Mouse (Mus musculus) lung, embryonic 14.5 days (tissue): ENCODE data around the gene Hs3st6. TPM values are rescaled to one million over a fixed set of nuclear protein-coding genes. Genes with fewer than 3 reads are reported as not detected.

ENCODE experiments used
- ATAC-seq: fragments of 200-750 bp; cut with Nextera tagmentation; 2 replicates; pipeline ENCODE4 v1.8.0; 2017; ENCODE audit warnings: mild to moderate bottlenecking, moderate TSS enrichment, moderate library complexity; ENCODE audit not compliant: insufficient read depth
- DNase-seq: peaks from one replicate; pipeline ENCODE4 v3.0.0-alpha.2; 2015
- H3K27ac ChIP-seq: fragments of 300-500 bp; sonication (generic); 2 replicates; pipeline ENCODE4 v1.5.1; 2014; ENCODE audit warnings: low read depth, mild to moderate bottlenecking, moderate library complexity
- H3K27me3 ChIP-seq: fragments of 300-500 bp; sonication (generic); 2 replicates; pipeline ENCODE4 v1.6.1; 2014; ENCODE audit warnings: low read length, control low read depth; ENCODE audit not compliant: insufficient read depth
- H3K36me3 ChIP-seq: fragments of 300-500 bp; sonication (generic); 2 replicates; pipeline ENCODE4 v1.6.1; 2014; ENCODE audit warnings: control low read depth; ENCODE audit not compliant: insufficient read depth
- H3K4me1 ChIP-seq: fragments of 300-500 bp; sonication (generic); 2 replicates; pipeline ENCODE4 v1.6.1; 2014; ENCODE audit warnings: antibody characterized with exemption, control low read depth; ENCODE audit not compliant: insufficient read depth
- H3K4me2 ChIP-seq: fragments of 300-500 bp; sonication (generic); 2 replicates; pipeline ENCODE4 v1.6.1; 2014; ENCODE audit warnings: mild to moderate bottlenecking
- H3K4me3 ChIP-seq: fragments of 300-500 bp; sonication (generic); 2 replicates; pipeline ENCODE4 v1.5.1; 2014; ENCODE audit warnings: low read depth, low read length
- H3K9ac ChIP-seq: fragments of 300-500 bp; sonication (generic); 2 replicates; pipeline ENCODE4 v1.6.1; 2014
- H3K9me3 ChIP-seq: fragments of 300-500 bp; sonication (generic); 2 replicates; pipeline ENCODE4 v1.6.1; 2016; ENCODE audit warnings: low read depth, low read length, control low read depth
- CTCF ChIP-seq: IDR thresholded peaks from 2 replicates; pipeline ENCODE4 v1.5.1; 2016; ENCODE audit warnings: antibody characterized with exemption, low read depth
- whole genome bisulfite sequencing: fragments of 180-500 bp; shearing (Covaris S2); extraction: QIAGEN DNeasy Blood & Tissue Kit; methylation state at CpG from one replicate; pipeline ENCODE4 v1.1.7; 2014; 5-methylcytosine and 5-hydroxymethylcytosine counted together
- polyA plus RNA-seq: library from polyadenylated mRNA; unstranded; fragments of >200 nt; fragmentation: Nextera tagmentation; extraction: Ambion mirVana; gene quantifications from 2 replicates; pipeline ENCODE4 v1.2.1, GENCODE M21; 2014

Hs3st6 gene
- 2.9 and 3.3 TPM in 2 replicates for polyA plus RNA-seq

DNA sequence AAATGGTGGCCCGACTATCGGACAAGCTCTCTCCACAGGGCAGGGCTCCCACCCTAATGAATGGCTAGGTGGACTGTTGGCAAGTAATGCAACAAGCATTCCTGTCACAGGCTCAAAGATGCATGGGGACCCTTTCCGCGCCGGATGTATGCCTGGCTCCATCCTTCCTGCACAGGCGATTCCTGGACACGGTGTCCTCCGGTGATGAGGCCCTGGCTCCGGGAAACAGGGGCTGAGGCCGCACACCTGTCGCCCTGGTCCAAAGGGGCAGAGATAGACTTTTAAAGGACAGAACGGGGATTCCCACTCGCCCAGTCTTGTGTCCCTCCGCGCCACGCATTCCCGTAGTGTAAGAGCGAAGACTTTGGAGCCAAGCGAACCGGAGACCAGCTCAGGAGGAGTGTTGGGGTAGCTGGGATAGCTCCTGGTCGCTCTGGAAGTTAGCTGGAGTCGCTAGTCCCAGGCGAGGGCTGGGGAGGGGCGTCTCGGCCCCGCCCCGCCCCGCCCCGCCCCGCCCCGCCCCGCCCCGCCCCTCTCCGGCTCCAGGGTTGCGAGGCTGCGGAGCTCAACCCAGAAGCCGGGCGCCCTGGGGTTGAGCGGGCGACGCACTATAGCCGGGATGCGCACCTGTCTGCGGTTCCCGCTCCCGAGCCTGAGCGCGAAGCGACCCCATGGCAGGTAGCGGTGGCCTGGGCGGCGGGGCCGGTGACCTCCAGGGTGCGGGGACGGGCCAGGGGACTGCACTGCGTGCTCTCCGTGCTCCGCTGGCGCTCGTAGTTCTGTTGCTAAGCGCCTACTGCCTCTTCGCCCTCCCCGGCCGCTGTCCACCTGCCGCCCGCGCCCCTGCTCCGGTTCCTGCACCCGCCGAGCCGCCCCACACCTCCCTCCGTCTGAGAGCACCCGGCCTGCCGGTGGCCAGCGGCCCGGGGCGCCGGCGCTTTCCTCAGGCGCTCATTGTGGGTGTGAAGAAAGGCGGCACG, at the start of gene Hs3st6:
Gene Hs3st6 (plus strand): TSS at position 574 of the 980 bp plus-strand sequence.
- peak; percentile 60 for DNase-seq
- H3K9me3 ChIP-seq, result no peaks in the 10 kb centered on the region
- peaks cover 56% of the 10 kb centered on the region for H3K27me3 ChIP-seq
- no peak within 1 kb of the TSS for H3K27ac ChIP-seq
- peak within 1 kb of the TSS; percentile 29; the same call in 1 of the 2 replicates for H3K9ac ChIP-seq
- no peaks in the 10 kb centered on the region for H3K36me3 ChIP-seq
- under 1% methylated on average over 79 of the region's 82 CpGs for WGBS
- peak; percentile 90 for ATAC-seq
- H3K4me3 ChIP-seq, result peak within 1 kb of the TSS; percentile 52
- peak within 1 kb of the TSS; percentile 96 for H3K4me2 ChIP-seq
- H3K4me1 ChIP-seq, result 0 out of 2 replicates have a peak, but pooled peaks cover 3% of the 10 kb centered on the region
- no peak for TF ChIP-seq CTCF

DNA sequence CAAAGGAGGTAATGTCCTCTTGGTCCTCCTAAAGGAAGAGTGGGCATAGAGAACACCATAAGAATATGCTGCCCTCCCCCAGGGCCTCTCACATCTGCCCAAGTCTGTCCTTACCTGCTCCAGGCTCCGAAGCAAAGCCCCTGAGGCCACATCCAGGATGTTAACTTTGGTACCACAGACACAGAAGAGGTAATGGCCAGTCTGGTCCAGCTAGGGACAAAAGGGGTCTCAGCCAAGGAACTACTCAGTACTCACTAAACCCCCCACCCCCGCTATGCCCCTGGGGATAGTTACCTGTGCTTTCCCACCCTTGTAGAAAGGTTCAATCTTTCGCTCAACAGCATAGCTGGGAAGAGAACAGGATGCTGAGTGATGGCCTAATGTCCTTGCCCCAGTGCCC, 47.0 kb upstream of the Hs3st6 start:
- H3K4me1 ChIP-seq, result no peaks in the 10 kb centered on the region
- ATAC-seq, result no peak
- peaks cover 42% of the 10 kb centered on the region for H3K36me3 ChIP-seq
- no peaks in the 10 kb centered on the region for H3K9me3 ChIP-seq
- H3K27ac ChIP-seq, result no peak overlapping the region
- 94% methylated on average over 3 of the region's 3 CpGs for WGBS
- 0 out of 2 replicates have a peak overlapping the region, but pooled peaks have one; percentile 81 for H3K4me3 ChIP-seq
- no peak for TF ChIP-seq CTCF
- DNase-seq, result no peak
- H3K27me3 ChIP-seq, result no peaks in the 10 kb centered on the region
- no peak overlapping the region for H3K9ac ChIP-seq
- H3K4me2 ChIP-seq, result peak overlapping the region; percentile 63

DNA sequence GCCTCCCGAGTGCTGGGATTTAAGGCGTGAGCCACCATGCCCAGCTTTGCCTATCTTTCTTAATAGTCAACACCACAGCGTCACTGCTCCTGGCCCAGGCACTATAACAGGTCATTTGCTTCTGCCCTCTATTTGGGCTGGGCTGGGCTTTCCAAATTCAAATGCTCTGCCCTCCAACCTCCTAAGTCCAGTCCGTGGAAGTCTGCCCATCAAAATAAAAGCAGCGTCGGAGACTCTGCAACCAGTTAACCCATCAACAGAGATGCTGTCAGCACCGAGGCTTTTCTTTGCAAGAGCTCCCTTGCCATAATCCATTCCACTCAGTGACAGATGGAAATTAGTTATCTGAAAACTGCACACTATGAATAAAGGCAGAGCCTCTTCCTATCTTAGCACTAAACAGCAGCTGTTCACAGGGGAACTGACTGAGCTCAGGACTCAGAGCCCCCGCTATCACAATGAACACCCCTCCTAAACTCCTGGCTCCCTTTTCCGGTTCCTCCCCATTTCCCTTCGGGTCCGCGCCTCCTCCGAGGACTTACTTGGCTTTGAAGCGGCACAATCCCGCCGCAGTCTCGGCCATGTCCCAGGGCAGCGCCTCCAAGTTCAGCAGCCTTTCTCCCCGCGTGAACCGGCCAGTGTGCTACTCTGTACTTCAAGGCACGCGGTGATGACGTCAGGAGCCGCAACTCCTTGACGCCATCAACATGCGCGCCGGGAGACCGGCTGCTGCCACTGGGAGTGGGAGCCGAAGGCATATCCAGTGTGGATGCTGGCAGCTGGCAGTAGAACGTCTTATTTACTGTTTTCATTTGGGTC, 45.6 kb upstream of the Hs3st6 start, which contains the start of gene Tbl3:
Gene Tbl3 (minus strand): TSS at position 679 of the 819 bp plus-strand sequence.
- TF ChIP-seq CTCF, result no peak
- Histone ChIP-seq H3K27me3 (no peaks in the 10 kb centered on the region), H3K4me2 (peak within 1 kb of the TSS; percentile 63), H3K4me1 (no peaks in the 10 kb centered on the region), H3K9ac (peak within 1 kb of the TSS; percentile 74), H3K36me3 (peaks cover 29% of the 10 kb centered on the region), H3K27ac (peak within 1 kb of the TSS; percentile 79), H3K4me3 (peak within 1 kb of the TSS; percentile 81), H3K9me3 (no peaks in the 10 kb centered on the region)
- 3% methylated on average over 32 of the region's 32 CpGs for WGBS
- DNase-seq (peak; percentile 98), ATAC-seq (peak; percentile 90)

- Histone ChIP-seq H3K27ac (peak overlapping the region; percentile 79), H3K27me3 (no peaks in the 10 kb centered on the region), H3K4me2 (peak overlapping the region; percentile 63), H3K36me3 (peaks cover 21% of the 10 kb centered on the region), H3K4me1 (no peaks in the 10 kb centered on the region), H3K4me3 (peak overlapping the region; percentile 81), H3K9ac (peak overlapping the region; percentile 74), H3K9me3 (no peaks in the 10 kb centered on the region)
- ATAC-seq (peak; percentile 53; the same call in 1 of the 2 replicates), DNase-seq (no peak)
- TF ChIP-seq CTCF, result no peak
- WGBS, result 4% methylated on average over 24 of the region's 24 CpGs
Observed at GRCm38 (mm10) chr17:24707801-24708425, 44.9 kb upstream of the Hs3st6 start.

DNA sequence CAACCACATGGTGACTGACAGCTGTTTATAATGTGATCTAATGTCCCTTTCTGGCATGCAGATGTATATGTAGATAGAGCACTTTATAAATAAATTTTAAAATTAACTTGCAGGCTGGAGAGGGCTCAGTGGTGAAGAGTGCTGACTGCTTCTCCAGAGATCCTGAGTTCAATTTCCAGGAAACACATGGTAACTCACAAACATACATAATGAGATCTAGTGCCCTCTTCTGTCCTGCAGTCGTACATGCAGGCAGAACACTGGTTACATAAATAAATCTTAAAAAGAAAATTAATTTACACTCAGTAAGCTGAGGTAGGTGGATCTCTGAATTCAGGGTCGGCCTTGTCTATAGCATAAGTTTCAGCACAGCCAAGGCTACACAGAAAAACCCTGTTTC, 44.1 kb upstream of the Hs3st6 start:
- peak; percentile 73 for DNase-seq
- no peak overlapping the region for H3K4me3 ChIP-seq

DNA sequence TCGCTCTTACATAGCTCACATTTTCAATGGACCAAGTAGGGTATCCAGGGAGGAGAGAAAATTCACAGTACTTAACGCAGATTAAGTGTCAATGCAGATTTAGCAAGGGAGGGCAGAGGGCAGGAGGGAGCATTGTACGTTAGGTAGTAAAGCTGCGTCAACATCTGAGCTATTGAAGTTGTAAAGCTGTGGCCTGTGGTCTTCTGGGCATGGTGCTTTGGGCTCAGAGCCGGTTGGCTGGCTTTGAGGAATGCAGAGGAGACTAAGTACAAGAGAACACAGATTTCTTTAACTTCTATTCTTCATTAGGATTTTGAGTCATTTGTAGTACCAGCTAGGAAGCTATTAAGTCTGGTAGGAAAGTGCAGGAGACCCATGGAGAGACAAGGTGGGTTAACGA, 37.2 kb upstream of the Hs3st6 start:
- Histone ChIP-seq H3K4me3 (no peak overlapping the region), H3K36me3 (peaks cover 26% of the 10 kb centered on the region; the same call in 1 of the 2 replicates), H3K9me3 (no peaks in the 10 kb centered on the region), H3K9ac (no peak overlapping the region), H3K27ac (no peak overlapping the region), H3K4me1 (0 out of 2 replicates have a peak, but pooled peaks cover 4% of the 10 kb centered on the region), H3K4me2 (no peak overlapping the region), H3K27me3 (no peaks in the 10 kb centered on the region)
- no peak for ATAC-seq
- DNase-seq, result no peak
- 84% methylated on average over 6 of the region's 6 CpGs for WGBS
- TF ChIP-seq CTCF, result no peak

More for the DNA sequence above, 44.1 kb upstream of the Hs3st6 start:
- Histone ChIP-seq H3K27ac (no peak overlapping the region), H3K9me3 (no peaks in the 10 kb centered on the region), H3K9ac (no peak overlapping the region), H3K4me1 (no peaks in the 10 kb centered on the region), H3K4me2 (no peak overlapping the region), H3K27me3 (no peaks in the 10 kb centered on the region), H3K36me3 (peaks cover 18% of the 10 kb centered on the region)
- TF ChIP-seq CTCF, result peak; percentile 58
- no peak for ATAC-seq
- 29% methylated on average over 2 of the region's 2 CpGs for whole genome bisulfite sequencing
